Mouse (Mus musculus): ENCODE results near the gene Itk. TPM values are rescaled to one million over a fixed set of nuclear protein-coding genes. Genes with fewer than 3 reads are reported as not detected.

The Itk gene
- total RNA-seq, 1 experiment from 2014 or later = 0.30 TPM

Other genes with a start within 250 kb of the Itk start
- 0.09 TPM in 1 of 2 replicates, not detected in the other for gene Nipal4, start 223.0 kb downstream of the Itk start, total RNA-seq (2021)
- gene Fndc9, start 154.0 kb downstream of the Itk start, total RNA-seq (2021) = not detected in 2 replicates
- gene Cyfip2, start 76.7 kb downstream of the Itk start, total RNA-seq (2021) = 70.2 and 81.2 TPM in 2 replicates
- not detected in 2 replicates for gene Fam71b, start 7.0 kb upstream of the Itk start, total RNA-seq (2021)
- gene Med7, start 47.4 kb upstream of the Itk start, total RNA-seq (2021) = 37.7 and 59.3 TPM in 2 replicates
- 0.64 and 0.90 TPM in 2 replicates for gene Havcr2, start 65.4 kb upstream of the Itk start, total RNA-seq (2021)
- not detected in 2 replicates for gene Gm12169, start 134.7 kb upstream of the Itk start, total RNA-seq (2021)
- not detected in 2 replicates for gene BC053393, start 182.0 kb upstream of the Itk start, total RNA-seq (2021)
- not detected in 2 replicates for gene Dppa1, start 239.7 kb upstream of the Itk start, total RNA-seq (2021)

Data from adrenal gland, postnatal 25 days (tissue).